8 mouse cellular contexts compared by ENCODE assay signal in genomic region chr7:80900944-80901501, GRCm38 (mm10). TPM values are rescaled to one million over a fixed set of nuclear protein-coding genes. Genes with fewer than 3 reads are reported as not detected.
DNase-seq lines count a peak whose midpoint lies in the region; ATAC-seq lines count a peak whose summit lies in the region.

TSS of gene Wdr73 (minus strand) at chr7:80901269.

- H3K4me2 ChIP-seq in heart, embryonic 13.5 days, result peak within 1 kb of the TSS; percentile 86
- peak within 1 kb of the TSS; percentile 81 for H3K4me2 ChIP-seq in liver, embryonic 12.5 days
- peak within 1 kb of the TSS; percentile 82 for H3K4me2 ChIP-seq in stomach, embryonic 15.5 days

- H3K9ac ChIP-seq in heart, embryonic 13.5 days, result peak within 1 kb of the TSS; percentile 85
- H3K9ac ChIP-seq in liver, embryonic 12.5 days, result peak within 1 kb of the TSS; percentile 72
- H3K9ac ChIP-seq in stomach, embryonic 15.5 days, result peak within 1 kb of the TSS; percentile 45; the same call in 1 of the 2 replicates

- peak; percentile 97 for DNase-seq in CD4-positive, CD25-positive, alpha-beta regulatory T cell, adult 2 months (ENCODE audit: low read depth, low spot score)
- peak; percentile 37 for DNase-seq in fat pad, adult 2 months (ENCODE audit: extremely low read depth, low read depth, low spot score)
- peak; percentile 95 for DNase-seq in kidney, postnatal 10 days
- DNase-seq in natural killer cell, adult 2 months (ENCODE audit: low spot score in 2 of 2), result peak; percentile 82 to 89

- peaks cover 30% of the 10 kb centered on the region for H3K36me3 ChIP-seq in heart, embryonic 13.5 days
- peaks cover 40% of the 10 kb centered on the region for H3K36me3 ChIP-seq in liver, embryonic 12.5 days
- H3K36me3 ChIP-seq in stomach, embryonic 15.5 days, result peaks cover 17% of the 10 kb centered on the region

- H3K4me1 ChIP-seq in brown adipose tissue, adult 24 weeks (ENCODE audit: control insufficient read depth, insufficient read depth, insufficient read length, low read length), result peaks cover 17% of the 10 kb centered on the region
- H3K4me1 ChIP-seq in heart, embryonic 13.5 days, result peaks cover 30% of the 10 kb centered on the region
- peaks cover 55% of the 10 kb centered on the region for H3K4me1 ChIP-seq in liver, embryonic 12.5 days
- peaks cover 18% of the 10 kb centered on the region for H3K4me1 ChIP-seq in stomach, embryonic 15.5 days

- peaks cover 9% of the 10 kb centered on the region; the same call in 1 of the 2 replicates for H3K27me3 ChIP-seq in heart, embryonic 13.5 days (replicated peaks)
- 0 out of 2 replicates have a peak, but pooled peaks cover 5% of the 10 kb centered on the region for H3K27me3 ChIP-seq in liver, embryonic 12.5 days (replicated peaks)
- no peaks in the 10 kb centered on the region for H3K27me3 ChIP-seq in stomach, embryonic 15.5 days (replicated peaks)

- peak within 1 kb of the TSS; percentile 71 for H3K27ac ChIP-seq in brown adipose tissue, adult 24 weeks (replicated peaks; ENCODE audit: low read depth, low read length)
- H3K27ac ChIP-seq in heart, embryonic 13.5 days (replicated peaks), result peak within 1 kb of the TSS; percentile 74
- peak within 1 kb of the TSS; percentile 87 for H3K27ac ChIP-seq in liver, embryonic 12.5 days
- peak within 1 kb of the TSS; percentile 87 for H3K27ac ChIP-seq in stomach, embryonic 15.5 days

- WGBS in heart, embryonic 13.5 days, result under 1% methylated on average over 36 of the region's 36 CpGs
- under 1% methylated on average over 36 of the region's 36 CpGs for WGBS in liver, embryonic 12.5 days (ENCODE audit: insufficient replicate concordance)
- WGBS in stomach, embryonic 15.5 days, result under 1% methylated on average over 36 of the region's 36 CpGs

- peak within 1 kb of the TSS; percentile 81 for H3K4me3 ChIP-seq in brown adipose tissue, adult 24 weeks (ENCODE audit: insufficient read depth, low read depth, low read length)
- peak within 1 kb of the TSS; percentile 74 for H3K4me3 ChIP-seq in heart, embryonic 13.5 days
- H3K4me3 ChIP-seq in liver, embryonic 12.5 days, result peak within 1 kb of the TSS; percentile 78
- H3K4me3 ChIP-seq in stomach, embryonic 15.5 days (replicated peaks), result peak within 1 kb of the TSS; percentile 78

- H3K9me3 ChIP-seq in heart, embryonic 13.5 days, result no peaks in the 10 kb centered on the region
- no peaks in the 10 kb centered on the region for H3K9me3 ChIP-seq in liver, embryonic 12.5 days (replicated peaks)
- no peaks in the 10 kb centered on the region for H3K9me3 ChIP-seq in stomach, embryonic 15.5 days

- peak; percentile 76 for ATAC-seq in heart, embryonic 13.5 days (ENCODE audit: extremely low read depth, insufficient number of reproducible peaks, low FRiP score, low TSS enrichment)
- ATAC-seq in liver, embryonic 12.5 days, result peak; percentile 95
- peak; percentile 93 for ATAC-seq in stomach, embryonic 15.5 days (ENCODE audit: insufficient read depth, low FRiP score, low read depth)

RNA-seq across cellular contexts. Expression of gene Wdr73, which starts in this region (rescaled TPM):
- 10.4 and 19.3 TPM in 2 replicates for polyA plus RNA-seq in brown adipose tissue, adult 24 weeks (2012; ENCODE audit: insufficient read depth, insufficient read length, missing spikeins)
- 15.6 and 18.9 TPM in 2 replicates for polyA plus RNA-seq in heart, embryonic 13.5 days (2015; fragmentation: Nextera tagmentation; extraction: Ambion mirVana)
- polyA plus RNA-seq in liver, embryonic 12.5 days (2016; fragmentation: Nextera tagmentation; extraction: Ambion mirVana), result 29.1 and 30.3 TPM in 2 replicates
- 33.2 and 33.7 TPM in 2 replicates for polyA plus RNA-seq in stomach, embryonic 15.5 days (2015; fragmentation: Nextera tagmentation; extraction: Ambion mirVana)

Comparison
In these comparisons a context has a peak if more than half of its experiments do, and no peak if none do; other contexts are left out.
1. Peak in every context shown above with its lines: DNase-seq, ATAC-seq, H3K4me3 ChIP-seq and H3K27ac ChIP-seq.
2. DNase-seq: peak in every context shown above with its lines; median percentile 97 in CD4-positive, CD25-positive, alpha-beta regulatory T cell, adult 2 months; 95 in kidney, postnatal 10 days; 86 in natural killer cell, adult 2 months; 37 in fat pad, adult 2 months.